Mouse (Mus musculus) thymus, adult 18-20 months (tissue): Measurements from ENCODE around the gene Kcnip1.

Experiments used
- DNase-seq, 2 experiments: peaks; one replicate each; pipeline ENCODE4 v3.0.0; 2022; ENCODE audit warnings: mixed read lengths in 2 of 2

Kcnip1 gene

GRCm38 (mm10) chr11:33824739-33825138 is 168.2 kb downstream of the Kcnip1 start:
- no peak for DNase-seq

GRCm38 (mm10) chr11:33821331-33821730 is 171.6 kb downstream of the Kcnip1 start:
- DNase-seq, result no peak

GRCm38 (mm10) chr11:33820876-33821275 is 172.1 kb downstream of the Kcnip1 start:
- no peak for DNase-seq

DNA sequence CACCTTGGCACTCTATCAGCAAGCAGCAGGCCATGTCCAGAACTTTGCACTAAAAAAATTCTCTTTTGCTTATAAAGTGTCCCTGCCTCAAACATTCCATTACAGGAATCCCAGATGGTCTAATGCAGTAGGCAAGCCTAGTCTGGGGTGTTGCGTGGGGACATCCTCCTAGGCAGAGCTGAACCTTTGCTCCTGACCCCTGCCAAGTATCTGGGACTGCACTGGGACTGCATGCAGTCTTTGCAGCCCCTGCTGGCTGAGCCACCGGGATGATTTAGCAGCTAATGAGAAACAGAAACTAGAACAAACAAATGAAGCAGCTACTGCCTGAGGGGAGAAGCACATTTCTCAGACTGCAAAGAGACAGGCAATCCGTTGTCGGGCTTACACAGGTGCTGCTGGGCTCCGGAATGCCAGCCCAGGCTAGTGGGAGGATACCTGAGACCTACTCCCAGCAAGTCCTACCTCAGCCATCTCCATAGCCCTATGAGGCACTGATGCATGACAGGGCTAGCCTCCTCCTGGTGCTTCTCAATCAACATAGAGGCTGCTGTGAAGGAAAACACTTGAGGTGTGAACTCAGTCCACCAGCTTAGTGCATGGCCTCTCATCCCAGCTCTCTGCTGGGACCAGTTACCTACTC is 174.0 kb downstream of the Kcnip1 start:
- DNase-seq, result no peak

GRCm38 (mm10) chr11:33816020-33816419 is 176.9 kb downstream of the Kcnip1 start:
- DNase-seq, result no peak

- DNase-seq, result no peak
These were observed 182.8 kb downstream of the Kcnip1 start for GRCm38 (mm10) chr11:33810105-33810504.

- DNase-seq, result no peak
These were observed 189.9 kb downstream of the Kcnip1 start for GRCm38 (mm10) chr11:33803093-33803492.

- no peak for DNase-seq
These were observed 192.4 kb downstream of the Kcnip1 start for GRCm38 (mm10) chr11:33800436-33801088.

DNA sequence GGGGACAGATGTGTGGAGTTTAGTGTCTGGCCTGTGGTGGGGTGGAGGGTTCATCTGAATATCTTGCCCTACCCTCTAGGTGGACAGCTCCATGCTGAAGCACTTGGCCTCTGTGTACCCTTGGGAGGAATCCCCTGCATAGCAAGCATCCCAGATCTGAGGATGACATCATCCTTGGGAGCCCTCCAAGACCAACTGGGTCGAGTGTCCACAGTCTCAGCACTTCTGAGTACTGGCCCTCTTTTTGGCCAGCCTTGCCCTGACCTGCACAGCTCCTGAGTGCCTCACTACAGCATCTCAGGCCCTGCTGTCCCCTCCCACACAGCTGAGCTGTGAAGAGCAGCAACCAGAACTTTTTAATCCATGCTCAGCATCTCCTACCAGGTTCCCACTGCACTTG is 193.0 kb downstream of the Kcnip1 start:
- no peak for DNase-seq

DNA sequence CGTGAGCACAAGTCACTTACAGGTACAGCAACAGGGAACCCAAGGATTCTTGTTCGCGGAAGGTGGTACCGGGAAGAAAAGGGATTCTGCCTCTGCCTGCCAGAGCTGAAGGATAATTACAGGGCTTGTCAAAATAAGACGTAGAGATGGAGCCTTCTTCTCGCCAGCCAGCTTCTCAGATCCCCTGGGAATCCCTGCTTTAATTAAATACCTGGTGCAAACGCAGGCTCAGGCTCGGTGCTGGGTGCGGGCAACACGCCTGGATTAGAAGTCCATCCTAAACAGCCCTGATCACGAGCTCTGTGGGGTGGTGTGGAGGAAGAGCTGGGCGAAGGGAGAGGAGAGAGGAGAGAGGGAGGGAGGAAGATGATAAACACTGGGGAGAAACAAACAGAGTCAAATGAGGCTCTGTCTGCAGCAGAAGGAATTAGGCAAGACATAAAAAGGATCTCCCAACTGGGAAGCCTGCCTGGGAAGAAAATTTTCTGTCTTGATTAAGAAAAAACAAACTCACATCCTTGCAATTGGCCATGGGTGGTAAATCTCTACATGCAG is 194.8 kb downstream of the Kcnip1 start:
- no peak for DNase-seq

DNA sequence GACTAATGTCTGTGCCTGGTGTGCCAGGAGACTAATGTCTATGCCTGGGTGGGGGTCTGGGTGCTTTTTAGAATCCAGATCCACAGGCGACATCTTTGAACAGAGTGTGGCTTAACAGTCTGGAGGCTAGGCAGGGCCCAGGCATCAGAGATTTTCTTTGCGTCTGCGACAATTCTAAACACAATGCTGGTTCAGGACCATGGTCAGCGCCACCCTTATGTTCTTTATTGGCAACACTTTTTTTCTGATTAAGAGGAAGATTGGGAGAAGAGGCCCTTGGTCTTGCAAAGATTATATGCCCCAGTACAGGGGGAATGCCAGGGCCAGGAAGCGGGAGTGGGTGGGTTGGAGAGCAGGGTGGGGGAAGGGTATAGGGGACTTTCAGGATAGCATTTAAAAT is 205.6 kb downstream of the Kcnip1 start:
- DNase-seq, result no peak

- no peak for DNase-seq
These were observed 206.4 kb downstream of the Kcnip1 start for GRCm38 (mm10) chr11:33786572-33786971.

DNA sequence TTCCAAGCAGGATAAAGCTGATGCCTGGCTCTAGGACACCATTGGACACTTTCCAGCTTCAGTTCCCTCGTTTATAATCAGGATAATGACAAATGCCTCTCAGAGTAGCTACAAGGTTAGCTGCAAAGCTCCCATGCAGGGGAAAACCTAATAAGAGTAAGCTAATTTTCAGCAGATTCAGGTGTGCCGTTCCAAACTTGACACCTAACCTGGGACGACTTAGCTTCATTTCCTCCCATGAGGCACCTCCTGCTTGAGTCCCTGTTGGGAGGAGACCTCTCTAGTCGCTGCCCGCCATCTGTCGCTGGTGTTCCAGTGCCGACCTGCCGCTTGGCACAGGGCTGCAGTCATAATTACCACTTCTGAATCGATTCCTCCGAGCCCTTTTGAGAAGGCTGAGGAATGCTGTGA is 211.4 kb downstream of the Kcnip1 start:
- no peak for DNase-seq

GRCm38 (mm10) chr11:33780263-33780662 is 212.7 kb downstream of the Kcnip1 start:
- no peak for DNase-seq

DNA sequence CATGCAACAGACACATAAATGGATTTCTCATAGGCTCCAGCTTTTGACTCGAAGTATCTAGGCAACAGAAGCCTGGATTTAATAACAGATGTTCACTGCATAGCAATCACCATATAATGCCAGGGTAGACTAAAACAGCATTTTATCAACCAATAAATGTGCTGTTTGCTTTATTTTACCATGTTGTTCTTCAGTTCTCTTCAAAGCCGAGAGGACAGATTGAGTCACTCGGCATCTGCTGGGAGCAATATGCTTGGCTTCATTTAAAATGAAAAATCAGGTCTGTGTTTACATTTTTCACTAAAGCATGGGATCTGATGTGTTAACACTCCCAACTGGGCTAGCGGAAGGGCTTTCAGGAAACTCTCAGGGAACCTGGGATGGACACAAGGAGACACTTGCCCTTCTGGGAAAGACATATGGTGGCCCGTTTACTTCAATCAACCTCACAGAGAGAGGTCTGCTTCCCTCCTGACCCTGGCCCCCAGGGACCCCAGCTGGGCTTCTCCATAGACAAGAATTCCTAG is 220.3 kb downstream of the Kcnip1 start:
- no peak for DNase-seq

- DNase-seq, result no peak
These were observed 220.9 kb downstream of the Kcnip1 start for GRCm38 (mm10) chr11:33772043-33772442.

- no peak for DNase-seq
These were observed 225.7 kb downstream of the Kcnip1 start for GRCm38 (mm10) chr11:33766976-33767938.

GRCm38 (mm10) chr11:33761201-33761755 is 231.7 kb downstream of the Kcnip1 start:
- DNase-seq, result no peak

GRCm38 (mm10) chr11:33756624-33757023 is 236.3 kb downstream of the Kcnip1 start:
- no peak for DNase-seq

DNA sequence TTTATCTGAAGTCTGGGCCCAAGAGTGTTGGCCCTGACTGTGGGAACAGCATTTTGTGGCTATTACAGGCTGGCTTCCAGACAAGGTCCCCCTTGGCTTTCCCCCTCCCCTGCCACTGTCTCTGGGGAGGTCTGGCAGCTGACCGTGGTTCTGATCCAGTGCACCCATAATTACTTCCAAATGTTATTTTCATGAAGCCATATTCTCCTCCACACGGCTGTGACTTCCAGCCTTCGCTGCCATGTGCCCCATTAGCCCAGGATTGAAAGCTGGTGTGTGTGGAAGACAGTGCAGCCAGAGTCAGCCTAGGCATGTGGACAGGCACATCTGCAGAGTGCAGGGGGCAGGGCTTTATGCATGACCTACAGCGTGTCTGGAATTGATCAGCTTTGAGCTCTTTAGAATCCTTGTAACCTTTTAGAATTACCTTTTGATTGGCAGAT is 240.5 kb downstream of the Kcnip1 start:
- DNase-seq, result no peak

GRCm38 (mm10) chr11:33751503-33751902 is 241.4 kb downstream of the Kcnip1 start:
- DNase-seq, result no peak

DNA sequence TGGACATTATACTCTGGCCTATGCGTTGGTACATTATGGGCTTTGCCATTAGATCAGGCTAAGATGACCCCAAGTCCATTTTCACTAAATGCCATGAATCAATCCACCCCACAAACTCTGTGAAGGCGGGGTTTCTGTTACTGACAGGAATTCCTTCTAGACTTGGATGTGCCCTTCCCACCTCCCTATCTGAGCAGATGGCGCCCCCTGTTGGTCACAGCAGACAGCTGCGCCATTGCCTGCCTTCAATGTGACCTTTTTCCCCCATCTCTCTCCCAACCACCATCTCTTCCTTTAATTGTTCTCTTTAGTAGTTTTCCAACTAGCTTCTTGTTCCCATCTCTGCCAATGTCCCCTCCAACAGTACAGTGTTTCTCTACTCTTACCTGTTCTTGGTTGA is 243.0 kb downstream of the Kcnip1 start:
- DNase-seq, result no peak

DNA sequence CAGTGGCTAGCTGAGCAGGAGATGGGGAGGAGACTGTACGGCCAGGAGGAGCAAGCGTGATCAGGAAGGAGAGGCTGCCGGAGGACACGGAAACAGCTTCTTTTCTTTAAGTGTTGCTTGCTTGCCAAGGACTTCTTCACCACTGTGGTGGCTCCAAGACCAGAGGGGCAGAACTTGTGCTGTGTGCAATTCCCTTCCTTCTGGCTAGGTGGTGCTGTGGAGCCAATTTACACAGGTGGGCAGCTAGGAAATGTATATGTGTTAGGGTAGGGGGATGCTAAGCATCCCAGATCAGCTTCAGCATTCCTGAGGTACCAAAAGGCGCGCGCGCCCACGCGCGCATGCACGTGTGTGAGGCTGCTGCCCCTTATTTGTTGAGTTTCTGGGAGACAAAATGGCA is 243.5 kb downstream of the Kcnip1 start:
- no peak for DNase-seq
